Mouse (Mus musculus): ENCODE data around the gene Mxi1. TPM values are rescaled to one million over a fixed set of nuclear protein-coding genes. Genes with fewer than 3 reads are reported as not detected.

Mxi1 gene
- polyA plus RNA-seq, 1 experiment from 2014 or later = 59.3 TPM

DNA sequence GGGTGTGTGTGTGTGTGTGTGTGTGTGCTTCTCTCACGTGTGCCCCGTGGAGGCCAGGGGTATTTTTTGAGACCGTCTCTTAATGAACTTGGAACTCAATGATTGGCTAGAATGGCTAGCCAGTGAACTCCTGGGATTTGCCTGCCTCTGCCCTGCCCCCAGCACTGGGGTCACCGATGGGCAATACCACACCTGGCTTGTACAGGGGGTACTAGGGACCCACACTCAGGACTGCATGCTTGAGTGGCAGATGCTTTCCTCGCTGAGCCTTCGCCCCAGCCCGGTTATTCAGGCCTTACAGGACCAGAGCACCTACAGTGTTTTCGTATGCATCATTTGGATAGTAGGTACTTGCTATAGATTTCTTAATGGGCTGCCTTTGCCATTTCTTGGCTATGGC, 5.8 kb downstream of the Mxi1 start:
- Histone ChIP-seq H3K9me3 (ENCODE audit: control insufficient read depth, low read length) (no peaks in the 10 kb centered on the region), H3K4me1 (ENCODE audit: control insufficient read depth, insufficient read depth, low read length) (peaks cover 8% of the 10 kb centered on the region), H3K27ac (replicated peaks; ENCODE audit: low read depth, low read length) (no peak overlapping the region), H3K27me3 (ENCODE audit: control insufficient read depth, insufficient read depth, low read length) (no peaks in the 10 kb centered on the region), H3K4me3 (replicated peaks; ENCODE audit: low read depth, low read length) (no peak overlapping the region), H3K4me2 (ENCODE audit: low read length) (no peak overlapping the region), H3K36me3 (ENCODE audit: control insufficient read depth, insufficient read depth, low read length) (no peaks in the 10 kb centered on the region), H3K9ac (replicated peaks; ENCODE audit: low read length) (no peak overlapping the region)
- DNase-seq (no peak), ATAC-seq (ENCODE audit: low FRiP score, low TSS enrichment) (no peak)
- WGBS = 87% methylated on average over 8 of the region's 8 CpGs

DNA sequence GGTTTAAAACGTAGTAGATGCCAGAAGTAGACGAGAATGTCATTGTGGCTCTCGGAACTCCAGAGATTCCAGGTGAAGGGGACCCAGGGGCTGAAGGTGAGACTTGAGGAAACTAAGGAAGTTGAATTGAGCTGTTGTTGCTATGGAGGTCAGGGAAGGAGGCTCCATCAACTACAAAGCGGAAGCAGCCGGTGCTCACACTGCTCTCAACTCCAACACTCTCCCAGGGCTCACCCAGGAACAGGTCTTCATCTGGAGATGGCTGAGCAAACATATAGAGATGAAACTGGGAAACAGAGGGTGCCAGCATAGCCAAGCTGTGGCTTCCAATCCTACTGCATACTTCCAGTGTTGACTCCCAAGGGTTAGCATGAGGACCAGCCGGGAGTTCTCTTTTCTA, 6.6 kb downstream of the Mxi1 start:
- Histone ChIP-seq H3K27me3 (ENCODE audit: control insufficient read depth, insufficient read depth, low read length) (no peaks in the 10 kb centered on the region), H3K36me3 (ENCODE audit: control insufficient read depth, insufficient read depth, low read length) (no peaks in the 10 kb centered on the region), H3K9ac (replicated peaks; ENCODE audit: low read length) (no peak overlapping the region), H3K4me2 (ENCODE audit: low read length) (no peak overlapping the region), H3K4me3 (replicated peaks; ENCODE audit: low read depth, low read length) (no peak overlapping the region), H3K27ac (replicated peaks; ENCODE audit: low read depth, low read length) (no peak overlapping the region), H3K9me3 (ENCODE audit: control insufficient read depth, low read length) (no peaks in the 10 kb centered on the region), H3K4me1 (ENCODE audit: control insufficient read depth, insufficient read depth, low read length) (peaks cover 8% of the 10 kb centered on the region)
- 90% methylated on average over 6 of the region's 6 CpGs for WGBS
- ATAC-seq (ENCODE audit: low FRiP score, low TSS enrichment) (no peak), DNase-seq (no peak)

DNA sequence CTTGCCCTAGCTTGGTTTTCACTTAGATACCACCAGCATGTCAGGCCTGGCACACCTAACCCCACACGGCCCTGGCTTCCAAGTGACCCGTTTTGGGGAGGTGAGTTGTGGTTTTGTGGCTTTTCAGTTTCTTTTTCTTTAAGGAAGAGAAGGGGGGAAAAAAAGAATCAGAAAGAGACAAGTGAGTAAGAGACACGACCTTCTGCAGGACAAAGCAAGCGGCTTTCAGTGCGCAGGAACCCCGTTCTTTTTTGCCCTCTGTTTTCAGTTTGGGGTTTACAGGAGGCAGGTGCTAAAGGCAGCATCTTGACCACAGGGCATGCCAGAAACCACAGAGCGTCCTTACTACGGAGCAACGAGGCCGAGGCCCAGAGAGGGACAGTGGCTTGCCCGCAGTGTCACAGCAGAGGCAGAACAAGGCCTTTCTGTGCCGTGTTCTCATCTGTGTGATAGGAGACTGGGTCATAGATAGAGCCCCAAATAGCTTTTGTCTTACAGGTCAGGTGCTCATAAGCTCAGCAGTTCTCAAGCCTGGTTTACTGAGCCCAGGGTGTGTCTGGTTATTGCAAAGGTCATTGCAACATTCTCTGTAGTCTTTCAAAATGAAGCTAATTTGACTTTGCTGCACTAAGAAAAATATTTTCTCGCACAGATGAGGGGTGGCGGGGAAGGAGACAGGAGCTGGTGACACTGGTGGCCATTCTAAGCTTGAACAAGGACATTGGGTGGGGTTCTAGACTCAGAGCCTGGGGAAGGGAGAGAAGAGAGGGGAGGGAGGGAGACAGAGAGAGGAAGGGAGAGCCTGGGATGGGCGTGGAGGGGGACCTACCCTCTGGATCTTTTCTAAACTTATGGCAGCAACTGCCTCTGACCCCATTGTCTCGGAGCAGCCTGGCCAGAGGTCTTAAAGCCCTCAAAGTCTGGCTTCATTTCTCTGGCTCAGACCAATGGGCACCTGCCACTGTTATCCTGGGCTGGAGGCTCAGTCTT, 8.1 kb downstream of the Mxi1 start:
- no peak overlapping the region for H3K9ac ChIP-seq (replicated peaks; ENCODE audit: low read length)
- no peak overlapping the region for H3K27ac ChIP-seq (replicated peaks; ENCODE audit: low read depth, low read length)
- no peak overlapping the region for H3K4me3 ChIP-seq (replicated peaks; ENCODE audit: low read depth, low read length)
- ATAC-seq (ENCODE audit: low FRiP score, low TSS enrichment) (no peak), DNase-seq (no peak)
- H3K4me2 ChIP-seq (ENCODE audit: low read length) = no peak overlapping the region
- H3K9me3 ChIP-seq (ENCODE audit: control insufficient read depth, low read length) = no peaks in the 10 kb centered on the region
- 78% methylated on average over 16 of the region's 16 CpGs for WGBS
- no peaks in the 10 kb centered on the region for H3K36me3 ChIP-seq (ENCODE audit: control insufficient read depth, insufficient read depth, low read length)
- H3K4me1 ChIP-seq (ENCODE audit: control insufficient read depth, insufficient read depth, low read length) = peaks cover 8% of the 10 kb centered on the region
- H3K27me3 ChIP-seq (ENCODE audit: control insufficient read depth, insufficient read depth, low read length) = no peaks in the 10 kb centered on the region

DNA sequence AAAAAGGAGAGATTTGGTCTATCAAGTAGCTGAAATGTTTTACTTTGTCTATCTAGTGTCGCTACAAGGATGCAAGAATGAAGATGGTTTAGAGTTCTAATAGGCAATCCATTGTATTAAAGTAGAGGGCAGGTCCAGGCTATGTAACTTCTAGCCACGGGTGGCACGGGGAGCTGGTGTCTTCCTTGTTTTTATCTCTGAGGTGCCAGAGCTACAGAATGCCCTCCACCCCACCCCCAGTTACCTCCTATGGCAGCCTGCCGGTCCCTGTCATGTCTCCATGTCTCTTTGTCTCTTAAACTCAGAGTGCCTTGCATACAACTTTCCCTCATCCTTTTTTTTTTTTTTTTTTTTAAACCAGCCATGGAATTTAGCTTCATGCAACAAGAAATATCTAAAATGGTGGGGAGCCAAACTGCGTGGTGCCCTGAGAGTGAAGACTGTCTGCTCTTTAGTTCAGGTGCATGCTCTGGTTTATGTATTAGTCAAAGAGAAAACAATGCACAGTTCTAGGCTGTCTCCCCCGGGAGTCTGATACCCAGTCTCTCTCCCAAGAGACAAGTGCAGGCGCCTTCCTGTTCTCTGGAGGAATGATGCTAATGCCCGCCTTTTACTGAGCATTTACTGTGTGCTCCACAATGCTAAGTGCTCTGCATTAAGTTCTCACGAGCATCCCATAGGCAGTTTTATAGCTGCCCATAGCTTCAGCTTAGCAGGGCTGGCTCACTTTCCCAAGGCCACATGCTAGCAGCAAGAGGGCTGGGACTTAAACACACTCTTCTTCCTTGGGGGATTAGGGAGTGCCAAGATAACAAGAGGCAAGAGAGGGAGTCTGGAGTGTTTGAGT, 10.2 kb downstream of the Mxi1 start:
- Histone ChIP-seq H3K4me1 (ENCODE audit: control insufficient read depth, insufficient read depth, low read length) (peaks cover 5% of the 10 kb centered on the region), H3K27me3 (ENCODE audit: control insufficient read depth, insufficient read depth, low read length) (no peaks in the 10 kb centered on the region), H3K9me3 (ENCODE audit: control insufficient read depth, low read length) (no peaks in the 10 kb centered on the region), H3K36me3 (ENCODE audit: control insufficient read depth, insufficient read depth, low read length) (no peaks in the 10 kb centered on the region), H3K9ac (replicated peaks; ENCODE audit: low read length) (no peak overlapping the region), H3K4me2 (ENCODE audit: low read length) (no peak overlapping the region), H3K27ac (replicated peaks; ENCODE audit: low read depth, low read length) (no peak overlapping the region), H3K4me3 (replicated peaks; ENCODE audit: low read depth, low read length) (no peak overlapping the region)
- DNase-seq (no peak), ATAC-seq (ENCODE audit: low FRiP score, low TSS enrichment) (no peak)
- WGBS = 77% methylated on average over 9 of the region's 9 CpGs

DNA sequence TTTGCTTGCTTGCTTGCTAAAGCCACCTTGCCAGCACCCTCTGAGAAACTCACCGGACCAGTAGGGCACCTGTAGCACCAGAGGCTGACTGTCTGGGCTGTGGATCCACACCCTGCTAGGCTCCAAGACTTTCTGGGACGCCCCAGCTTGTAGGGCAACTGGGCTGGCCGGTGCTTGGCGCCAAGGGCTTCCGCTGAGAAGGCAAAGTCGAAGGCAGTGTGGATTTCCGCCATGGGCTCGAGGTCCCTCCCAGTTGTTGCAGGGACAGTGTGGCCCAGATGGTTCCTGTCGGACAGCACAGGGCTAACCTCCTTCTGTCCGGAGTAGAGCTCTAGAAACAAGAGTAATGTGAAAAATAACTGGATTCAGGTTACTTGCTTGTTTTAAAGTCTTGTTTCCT, 11.0 kb downstream of the Mxi1 start:
- 86% methylated on average over 10 of the region's 10 CpGs for WGBS
- H3K36me3 ChIP-seq (ENCODE audit: control insufficient read depth, insufficient read depth, low read length) = no peaks in the 10 kb centered on the region
- H3K4me2 ChIP-seq (ENCODE audit: low read length) = no peak overlapping the region
- no peak for ATAC-seq (ENCODE audit: low FRiP score, low TSS enrichment)
- H3K27me3 ChIP-seq (ENCODE audit: control insufficient read depth, insufficient read depth, low read length) = no peaks in the 10 kb centered on the region
- no peak overlapping the region for H3K4me3 ChIP-seq (replicated peaks; ENCODE audit: low read depth, low read length)
- no peaks in the 10 kb centered on the region for H3K9me3 ChIP-seq (ENCODE audit: control insufficient read depth, low read length)
- peaks cover 13% of the 10 kb centered on the region for H3K4me1 ChIP-seq (ENCODE audit: control insufficient read depth, insufficient read depth, low read length)
- DNase-seq = no peak
- no peak overlapping the region for H3K9ac ChIP-seq (replicated peaks; ENCODE audit: low read length)
- H3K27ac ChIP-seq (replicated peaks; ENCODE audit: low read depth, low read length) = no peak overlapping the region

DNA sequence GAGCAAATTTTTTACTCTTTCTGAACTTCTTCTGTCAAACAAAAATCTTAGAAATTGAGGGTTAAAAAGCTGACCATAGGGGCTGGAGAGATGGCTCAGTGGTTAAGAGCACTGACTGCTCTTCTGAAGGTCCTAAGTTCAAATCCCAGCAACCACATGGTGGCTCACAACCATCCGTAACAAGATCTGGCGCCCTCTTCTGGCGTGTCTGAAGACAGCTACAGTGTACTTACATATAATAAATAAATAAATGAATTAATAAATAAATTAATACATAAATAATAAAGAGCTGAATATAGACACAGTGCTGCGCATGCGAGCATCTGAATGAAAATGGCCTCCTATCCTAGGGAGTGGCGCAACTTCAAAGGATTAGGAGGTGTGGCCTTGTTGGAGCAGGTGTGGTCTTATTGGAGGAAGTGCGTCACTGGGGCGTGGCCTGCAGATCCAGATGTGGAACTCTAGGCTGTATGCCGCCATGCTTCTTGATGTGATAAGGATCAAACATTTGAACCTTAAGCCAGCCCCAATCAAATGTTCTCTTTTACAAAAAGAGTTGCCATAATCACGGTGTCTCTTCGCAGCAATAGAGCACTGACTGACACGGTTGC, 12.2 kb downstream of the Mxi1 start:
- WGBS = 90% methylated on average over 12 of the region's 12 CpGs
- ATAC-seq (ENCODE audit: low FRiP score, low TSS enrichment) (no peak), DNase-seq (no peak)
- Histone ChIP-seq H3K4me2 (ENCODE audit: low read length) (no peak overlapping the region), H3K9me3 (ENCODE audit: control insufficient read depth, low read length) (no peaks in the 10 kb centered on the region), H3K27ac (replicated peaks; ENCODE audit: low read depth, low read length) (no peak overlapping the region), H3K9ac (replicated peaks; ENCODE audit: low read length) (no peak overlapping the region), H3K36me3 (ENCODE audit: control insufficient read depth, insufficient read depth, low read length) (no peaks in the 10 kb centered on the region), H3K4me1 (ENCODE audit: control insufficient read depth, insufficient read depth, low read length) (peaks cover 14% of the 10 kb centered on the region), H3K4me3 (replicated peaks; ENCODE audit: low read depth, low read length) (no peak overlapping the region), H3K27me3 (ENCODE audit: control insufficient read depth, insufficient read depth, low read length) (no peaks in the 10 kb centered on the region)

DNA sequence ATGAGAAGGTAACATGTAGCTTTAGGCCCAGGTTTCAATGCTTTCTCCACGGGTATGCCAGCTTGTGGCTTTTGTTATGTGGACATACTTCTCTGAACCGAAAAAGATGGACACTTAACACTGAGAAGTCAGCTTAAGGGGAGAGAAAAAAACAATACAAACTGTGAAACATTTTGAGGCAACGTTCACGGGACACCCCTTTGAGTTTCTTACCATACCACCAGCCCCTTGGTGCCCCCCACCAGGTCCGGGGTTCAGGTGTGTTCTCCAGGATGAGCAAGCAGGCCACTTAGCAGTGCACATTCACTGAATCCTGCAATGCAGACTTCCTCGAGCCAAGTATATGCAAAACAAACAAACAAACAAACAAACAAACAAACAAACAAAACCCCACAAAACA, 14.5 kb downstream of the Mxi1 start:
- Histone ChIP-seq H3K9ac (replicated peaks; ENCODE audit: low read length) (no peak overlapping the region), H3K27ac (replicated peaks; ENCODE audit: low read depth, low read length) (no peak overlapping the region), H3K4me1 (ENCODE audit: control insufficient read depth, insufficient read depth, low read length) (peaks cover 14% of the 10 kb centered on the region), H3K4me2 (ENCODE audit: low read length) (peak overlapping the region; percentile 45; the same call in 1 of the 2 replicates), H3K9me3 (ENCODE audit: control insufficient read depth, low read length) (no peaks in the 10 kb centered on the region), H3K36me3 (ENCODE audit: control insufficient read depth, insufficient read depth, low read length) (no peaks in the 10 kb centered on the region), H3K4me3 (replicated peaks; ENCODE audit: low read depth, low read length) (no peak overlapping the region), H3K27me3 (ENCODE audit: control insufficient read depth, insufficient read depth, low read length) (no peaks in the 10 kb centered on the region)
- ATAC-seq (ENCODE audit: low FRiP score, low TSS enrichment) (no peak), DNase-seq (no peak)
- 58% methylated on average over 6 of the region's 6 CpGs for WGBS

DNA sequence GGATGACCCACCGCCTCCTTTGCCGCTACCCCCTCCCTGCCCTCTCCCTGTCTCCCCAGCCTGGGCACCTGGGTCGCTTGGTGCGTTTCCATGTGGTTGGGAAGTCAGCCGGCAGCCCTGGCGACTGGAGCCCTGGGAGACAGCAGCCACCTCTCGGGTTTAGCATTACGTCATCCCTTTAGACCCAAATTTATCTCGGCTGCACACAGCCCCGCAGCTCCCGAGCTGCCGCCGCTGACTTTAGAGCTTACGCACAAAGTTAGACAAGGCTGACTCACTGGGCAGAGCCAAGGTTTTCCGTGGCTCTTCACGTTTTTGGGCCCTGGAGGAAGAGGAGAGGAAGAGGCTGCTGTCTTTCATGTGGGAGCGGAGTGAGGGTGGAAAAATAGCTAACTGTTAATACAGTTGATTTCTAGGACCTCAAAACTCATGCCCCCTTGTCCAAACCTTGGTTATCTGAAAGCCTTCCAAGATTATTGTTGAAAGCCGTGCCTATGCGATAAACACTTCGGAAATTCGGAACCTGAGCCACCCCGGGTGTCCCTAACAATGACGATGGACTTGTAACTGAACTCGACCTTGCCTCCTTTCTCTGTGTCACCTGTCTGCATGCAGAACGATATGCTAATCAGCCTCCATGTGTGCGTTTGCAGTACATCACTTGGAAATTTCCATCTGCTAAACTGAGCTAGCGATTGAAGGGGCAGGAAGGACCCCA, 15.4 kb downstream of the Mxi1 start:
- Histone ChIP-seq H3K4me3 (replicated peaks; ENCODE audit: low read depth, low read length) (peak overlapping the region; percentile 14; the same call in 1 of the 2 replicates), H3K9ac (replicated peaks; ENCODE audit: low read length) (peak overlapping the region; percentile 34), H3K36me3 (ENCODE audit: control insufficient read depth, insufficient read depth, low read length) (no peaks in the 10 kb centered on the region), H3K9me3 (ENCODE audit: control insufficient read depth, low read length) (no peaks in the 10 kb centered on the region), H3K4me2 (ENCODE audit: low read length) (peak overlapping the region; percentile 45), H3K27me3 (ENCODE audit: control insufficient read depth, insufficient read depth, low read length) (no peaks in the 10 kb centered on the region), H3K27ac (replicated peaks; ENCODE audit: low read depth, low read length) (no peak overlapping the region), H3K4me1 (ENCODE audit: control insufficient read depth, insufficient read depth, low read length) (peaks cover 22% of the 10 kb centered on the region)
- DNase-seq = peak; percentile 73
- ATAC-seq (ENCODE audit: low FRiP score, low TSS enrichment) = no peak
- 12% methylated on average over 27 of the region's 27 CpGs for WGBS
